Mouse (Mus musculus) bone marrow, adult 2 months (tissue): ENCODE measurements around the gene Olfr845.

ENCODE experiments used
- CTCF ChIP-seq: fragments of 200-500 bp; IDR thresholded peaks from 2 replicates; pipeline ENCODE4 v1.5.1; 2011; ENCODE audit warnings: low read length, control low read depth; ENCODE audit not compliant: control insufficient read depth, insufficient read depth
- POLR2A ChIP-seq: fragments of 200-500 bp; IDR thresholded peaks from 2 replicates; pipeline ENCODE4 v1.6.1; 2011; ENCODE audit warnings: low read depth, mild to moderate bottlenecking, control low read depth, low read length, borderline replicate concordance; ENCODE audit not compliant: control insufficient read depth

DNA sequence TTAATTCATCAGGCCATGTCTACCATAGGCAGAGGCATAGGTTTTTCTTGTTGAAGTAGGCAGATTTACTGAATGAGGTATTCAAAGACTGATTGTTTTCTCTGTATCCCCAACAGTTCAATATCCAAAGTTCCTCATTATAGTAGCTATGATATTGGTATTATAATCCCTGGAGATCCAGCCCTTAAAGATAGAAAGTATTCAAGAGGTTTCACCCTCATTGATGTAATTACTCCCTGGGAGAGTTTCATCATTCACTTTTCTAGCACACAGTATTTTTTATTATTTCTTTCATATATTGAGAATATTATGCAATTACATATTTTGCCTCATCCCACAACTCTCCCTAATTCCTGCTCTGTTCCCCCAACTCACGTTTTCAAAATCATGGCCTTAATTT lies 42.3 kb downstream of the Olfr845 start, which contains the start of gene Olfr847:
- no peak for TF ChIP-seq CTCF
- no peak for TF ChIP-seq POLR2A
